Mouse (Mus musculus): ENCODE measurements around the gene Hsph1. TPM values are rescaled to one million over a fixed set of nuclear protein-coding genes. Genes with fewer than 3 reads are reported as not detected.

The Hsph1 gene
- 103 and 105 TPM in 2 replicates for polyA plus RNA-seq (2015; fragmentation: Nextera tagmentation; extraction: Ambion mirVana)

DNA sequence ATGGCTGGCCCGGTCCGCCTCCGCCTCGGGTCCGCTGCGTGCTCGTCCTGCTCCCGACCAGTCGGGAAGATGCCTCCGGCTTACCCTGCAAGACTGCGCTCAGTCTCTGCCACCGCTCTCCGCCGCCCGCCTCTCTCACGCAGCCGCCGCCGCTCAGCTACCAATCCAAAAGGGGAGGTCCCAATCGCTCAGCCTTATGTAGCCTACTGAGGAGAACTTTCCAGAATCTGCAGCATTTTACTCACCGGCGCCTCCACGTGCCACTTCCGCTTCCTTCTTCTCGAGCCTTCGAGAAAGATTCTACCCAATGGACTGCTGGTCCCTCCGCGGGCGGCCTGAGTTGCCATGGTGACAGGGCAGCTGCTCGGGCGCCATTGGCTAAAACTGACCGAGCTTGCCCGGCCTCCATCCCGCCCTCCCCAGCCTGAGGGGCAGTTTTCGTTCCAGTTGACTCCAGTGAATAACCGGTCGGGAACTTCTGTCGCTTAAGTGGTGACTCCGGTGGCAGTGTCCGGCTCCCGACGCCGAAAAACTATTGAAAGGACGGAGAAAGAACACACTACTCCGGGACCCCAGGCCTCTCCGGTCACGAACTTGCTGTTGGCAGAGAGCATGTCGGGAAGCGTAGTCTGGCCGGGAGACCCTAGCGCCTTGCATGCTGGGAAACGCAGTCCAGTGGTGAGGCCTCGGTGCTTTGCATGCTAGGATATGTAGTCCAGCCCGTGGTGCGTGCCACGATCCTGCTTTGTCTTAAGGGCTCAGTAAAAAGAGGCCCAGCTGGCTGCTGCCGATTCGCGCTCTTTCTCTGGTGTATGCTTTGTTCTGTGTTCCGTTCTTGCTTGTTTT lies at the start of gene Hsph1:
Gene Hsph1, minus strand, starts transcription at position 302 of the 846 bp plus-strand sequence.
- H3K4me3 ChIP-seq = peak within 1 kb of the TSS; percentile 61
- peak within 1 kb of the TSS; percentile 89 for H3K4me2 ChIP-seq
- ATAC-seq (replicated peaks) = peak; percentile 99
- H3K4me1 ChIP-seq = peaks cover 26% of the 10 kb centered on the region
- H3K9me3 ChIP-seq = no peaks in the 10 kb centered on the region
- no peaks in the 10 kb centered on the region for H3K27me3 ChIP-seq (replicated peaks)
- under 1% methylated on average over 60 of the region's 60 CpGs for WGBS
- H3K36me3 ChIP-seq (replicated peaks) = peaks cover 5% of the 10 kb centered on the region
- peak within 1 kb of the TSS; percentile 85 for H3K27ac ChIP-seq
- H3K9ac ChIP-seq = peak within 1 kb of the TSS; percentile 64

DNA sequence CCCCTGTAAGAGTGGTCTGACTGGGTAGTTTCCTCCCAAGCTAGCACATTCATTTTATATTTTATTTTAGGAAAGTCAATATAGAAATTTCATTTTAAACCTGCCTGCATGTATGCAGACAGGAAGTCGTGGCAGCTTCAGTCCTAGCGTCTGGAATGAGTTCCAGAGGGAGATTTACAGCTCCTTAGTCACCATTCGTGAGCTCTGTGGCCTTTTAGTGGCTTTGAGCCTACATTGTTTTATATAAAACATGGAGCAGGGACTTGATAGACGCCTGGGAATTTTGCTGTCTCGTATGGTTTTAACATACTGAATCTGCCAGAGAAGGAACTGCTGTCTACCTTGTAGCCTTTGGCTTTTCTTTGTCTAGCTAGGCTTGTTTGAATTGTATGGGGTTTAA lies 44.8 kb upstream of the Hsph1 start:
- Histone ChIP-seq H3K4me1 (peaks cover 15% of the 10 kb centered on the region), H3K27ac (no peak overlapping the region), H3K4me2 (no peak overlapping the region), H3K27me3 (replicated peaks) (no peaks in the 10 kb centered on the region), H3K9me3 (no peaks in the 10 kb centered on the region), H3K9ac (no peak overlapping the region), H3K36me3 (replicated peaks) (no peaks in the 10 kb centered on the region), H3K4me3 (no peak overlapping the region)
- WGBS = 80% methylated on average over 5 of the region's 5 CpGs
- no peak for ATAC-seq (replicated peaks)

DNA sequence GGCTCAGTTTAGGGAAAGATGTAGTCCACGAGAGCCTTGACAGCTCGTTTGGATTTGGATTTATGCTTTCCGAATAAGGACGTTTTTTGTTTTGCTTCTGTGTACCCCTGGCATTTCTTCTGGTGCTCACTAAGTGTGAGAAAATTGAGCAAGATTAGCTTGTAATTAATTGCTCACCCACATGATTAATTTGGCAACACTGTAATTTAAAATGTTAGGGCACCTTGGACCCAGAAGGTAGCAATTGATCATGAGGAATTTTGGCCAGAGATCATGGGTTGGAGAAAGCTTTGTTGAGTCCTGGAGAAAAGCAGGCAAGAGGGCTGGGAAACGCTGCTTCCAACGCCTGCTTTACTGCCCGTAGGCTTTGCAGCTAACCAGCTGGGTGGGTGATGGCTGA lies 43.7 kb upstream of the Hsph1 start:
- Histone ChIP-seq H3K9me3 (no peaks in the 10 kb centered on the region), H3K27ac (no peak overlapping the region), H3K4me3 (peak overlapping the region; percentile 85; the same call in 1 of the 2 replicates), H3K4me1 (peaks cover 15% of the 10 kb centered on the region), H3K9ac (no peak overlapping the region), H3K4me2 (peak overlapping the region; percentile 87), H3K36me3 (replicated peaks) (no peaks in the 10 kb centered on the region), H3K27me3 (replicated peaks) (no peaks in the 10 kb centered on the region)
- WGBS = 59% methylated on average over 7 of the region's 7 CpGs
- ATAC-seq (replicated peaks) = no peak

DNA sequence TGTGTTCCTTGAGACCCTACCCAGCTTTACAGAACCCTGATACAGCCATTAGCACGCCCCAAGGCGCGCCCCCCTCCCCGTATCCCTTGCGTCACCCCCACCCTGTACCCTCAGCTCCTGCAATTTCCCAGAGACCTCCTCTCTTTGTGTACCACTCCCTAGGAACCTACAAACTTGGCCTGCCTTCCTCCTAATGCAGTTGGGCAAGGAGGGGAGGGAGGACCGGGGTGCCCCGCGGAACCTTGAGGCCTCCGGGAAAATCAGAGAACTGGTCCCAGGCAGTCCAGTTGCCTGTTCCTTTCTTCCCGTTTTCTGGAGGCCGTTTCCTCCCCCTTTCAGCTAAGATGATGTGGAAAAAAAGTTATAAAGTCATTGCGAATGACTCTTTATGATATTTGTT lies 43.2 kb upstream of the Hsph1 start:
- Histone ChIP-seq H3K4me3 (peak overlapping the region; percentile 85), H3K4me1 (peaks cover 15% of the 10 kb centered on the region), H3K27ac (no peak overlapping the region), H3K4me2 (peak overlapping the region; percentile 87), H3K27me3 (replicated peaks) (no peaks in the 10 kb centered on the region), H3K9ac (peak overlapping the region; percentile 64; the same call in 1 of the 2 replicates), H3K9me3 (no peaks in the 10 kb centered on the region), H3K36me3 (replicated peaks) (no peaks in the 10 kb centered on the region)
- no peak for ATAC-seq (replicated peaks)
- 6% methylated on average over 12 of the region's 12 CpGs for WGBS

DNA sequence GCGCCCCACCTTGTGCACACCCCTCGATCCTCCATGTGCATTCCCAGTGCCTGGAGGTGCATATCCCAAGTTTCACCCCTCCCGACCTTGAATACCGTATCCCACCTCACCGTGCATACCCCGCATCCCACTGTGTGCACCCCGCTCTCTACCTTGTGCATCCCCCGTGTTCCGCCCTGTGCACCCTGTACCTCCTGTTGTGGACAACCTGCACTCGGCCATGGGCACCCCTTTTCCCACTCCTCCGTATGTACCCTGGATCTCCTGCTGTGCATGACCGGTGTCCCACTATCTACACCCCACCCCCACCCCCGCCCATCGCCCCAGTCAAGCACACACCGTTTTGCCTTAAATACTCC lies 42.8 kb upstream of the Hsph1 start:
- peaks cover 15% of the 10 kb centered on the region for H3K4me1 ChIP-seq
- no peaks in the 10 kb centered on the region for H3K9me3 ChIP-seq
- ATAC-seq (replicated peaks) = peak; percentile 50
- H3K27ac ChIP-seq = 0 out of 2 replicates have a peak overlapping the region, but pooled peaks have one; percentile 0
- H3K36me3 ChIP-seq (replicated peaks) = no peaks in the 10 kb centered on the region
- H3K4me2 ChIP-seq = peak overlapping the region; percentile 87
- 2% methylated on average over 15 of the region's 15 CpGs for whole genome bisulfite sequencing
- H3K4me3 ChIP-seq = peak overlapping the region; percentile 85
- H3K27me3 ChIP-seq (replicated peaks) = no peaks in the 10 kb centered on the region
- H3K9ac ChIP-seq = peak overlapping the region; percentile 64

DNA sequence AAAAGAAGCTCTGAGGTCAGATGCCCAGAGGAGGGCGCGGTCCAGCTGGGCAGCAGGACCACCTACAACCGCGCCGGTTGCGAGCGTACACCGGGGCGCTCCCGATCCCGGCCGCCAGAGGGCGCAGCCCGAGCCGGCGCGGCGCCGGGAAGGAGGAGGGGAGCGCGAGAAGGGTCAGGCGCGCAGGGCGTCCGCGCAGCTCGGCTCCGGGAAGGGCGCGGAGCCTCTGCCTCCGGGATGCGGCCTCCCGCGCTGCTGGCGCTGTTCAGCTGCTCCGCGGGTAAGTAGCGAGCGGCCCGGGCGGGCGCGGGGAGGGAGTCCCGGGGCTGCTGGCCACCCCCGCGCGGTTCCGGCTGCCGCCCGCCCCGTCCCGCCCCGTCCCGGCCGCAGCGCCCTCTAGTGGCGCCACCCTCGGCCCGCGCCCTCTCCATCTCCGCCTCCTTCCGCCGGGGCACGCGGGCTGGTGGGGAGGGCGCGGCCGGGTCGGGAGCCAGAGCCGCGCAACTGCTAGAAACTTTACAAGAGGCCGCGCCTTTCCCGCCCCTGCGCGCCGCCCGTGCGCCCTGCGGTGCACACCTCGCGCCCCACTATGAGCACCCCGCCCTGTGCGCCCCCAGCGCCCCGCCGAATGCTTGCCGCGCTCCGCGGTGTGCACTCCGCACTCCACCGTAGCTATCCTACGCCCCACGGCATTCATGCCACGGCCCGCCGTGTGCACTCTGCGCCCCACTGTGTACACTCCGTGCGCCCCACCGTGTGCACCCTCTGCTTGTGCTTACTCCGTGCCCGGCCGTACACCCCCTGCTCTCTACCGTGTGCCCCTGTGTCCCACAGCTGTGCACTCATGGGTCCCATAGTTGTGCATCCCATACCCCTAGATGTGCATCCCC lies 42.2 kb upstream of the Hsph1 start, which contains the start of gene B3glct:
Gene B3glct, plus strand, starts transcription at position 131 of the 890 bp plus-strand sequence.
- Histone ChIP-seq H3K4me3 (peak within 1 kb of the TSS; percentile 85), H3K9me3 (no peaks in the 10 kb centered on the region), H3K27ac (peak within 1 kb of the TSS; percentile 75), H3K4me1 (peaks cover 15% of the 10 kb centered on the region), H3K4me2 (peak within 1 kb of the TSS; percentile 87), H3K9ac (peak within 1 kb of the TSS; percentile 64), H3K27me3 (replicated peaks) (no peaks in the 10 kb centered on the region), H3K36me3 (replicated peaks) (no peaks in the 10 kb centered on the region)
- WGBS = under 1% methylated on average over 84 of the region's 106 CpGs
- peak; percentile 95 for ATAC-seq (replicated peaks)

DNA sequence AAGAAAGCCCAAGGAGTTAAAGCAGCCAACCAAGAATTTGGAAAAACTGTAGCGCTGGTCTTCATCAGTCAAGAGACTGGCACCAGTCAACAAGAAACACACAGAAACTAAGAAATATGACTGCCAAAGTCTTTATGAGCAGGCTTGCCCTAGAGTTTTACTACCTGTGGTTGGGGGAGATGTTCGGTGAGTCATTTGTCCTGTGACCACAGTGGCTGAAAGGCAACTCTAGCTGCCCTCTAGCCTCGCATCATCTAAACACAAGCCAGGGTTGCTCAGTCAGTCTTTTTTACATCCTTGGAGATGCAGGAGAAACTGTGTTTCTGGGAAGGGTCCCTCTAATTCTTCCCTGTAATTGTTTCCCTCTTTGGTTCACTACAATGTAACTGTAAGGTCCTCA lies 41.0 kb upstream of the Hsph1 start:
- no peak overlapping the region for H3K27ac ChIP-seq
- H3K4me1 ChIP-seq = peaks cover 15% of the 10 kb centered on the region
- H3K27me3 ChIP-seq (replicated peaks) = no peaks in the 10 kb centered on the region
- no peak overlapping the region for H3K9ac ChIP-seq
- WGBS = 94% methylated on average over 3 of the region's 3 CpGs
- no peaks in the 10 kb centered on the region for H3K9me3 ChIP-seq
- no peak overlapping the region for H3K4me2 ChIP-seq
- no peak for ATAC-seq (replicated peaks)
- no peak overlapping the region for H3K4me3 ChIP-seq
- H3K36me3 ChIP-seq (replicated peaks) = no peaks in the 10 kb centered on the region

DNA sequence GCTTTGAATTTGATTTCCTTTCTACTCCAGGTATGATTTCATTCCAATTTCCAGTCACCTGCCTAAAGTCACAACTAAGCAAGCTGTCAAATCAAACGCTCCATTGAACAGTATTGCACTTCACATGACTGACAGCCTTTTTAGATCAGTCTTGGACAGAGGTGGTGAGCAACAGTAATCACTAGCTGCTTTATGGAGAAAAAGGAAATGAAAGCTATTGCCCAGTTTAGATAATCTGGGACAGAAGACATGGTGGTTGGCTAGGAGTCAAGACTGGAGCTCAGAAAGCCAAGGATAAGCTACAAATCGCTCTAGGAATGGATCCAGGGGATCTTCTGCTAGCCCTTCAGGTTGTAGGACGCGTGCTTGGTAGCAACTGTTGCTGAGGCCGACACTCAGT lies 27.2 kb upstream of the Hsph1 start:
- Histone ChIP-seq H3K27me3 (replicated peaks) (no peaks in the 10 kb centered on the region), H3K36me3 (replicated peaks) (no peaks in the 10 kb centered on the region), H3K27ac (no peak overlapping the region), H3K4me1 (peaks cover 5% of the 10 kb centered on the region; the same call in 1 of the 2 replicates), H3K9me3 (no peaks in the 10 kb centered on the region), H3K4me2 (no peak overlapping the region), H3K9ac (no peak overlapping the region), H3K4me3 (no peak overlapping the region)
- WGBS = 85% methylated on average over 5 of the region's 5 CpGs
- ATAC-seq (replicated peaks) = no peak

DNA sequence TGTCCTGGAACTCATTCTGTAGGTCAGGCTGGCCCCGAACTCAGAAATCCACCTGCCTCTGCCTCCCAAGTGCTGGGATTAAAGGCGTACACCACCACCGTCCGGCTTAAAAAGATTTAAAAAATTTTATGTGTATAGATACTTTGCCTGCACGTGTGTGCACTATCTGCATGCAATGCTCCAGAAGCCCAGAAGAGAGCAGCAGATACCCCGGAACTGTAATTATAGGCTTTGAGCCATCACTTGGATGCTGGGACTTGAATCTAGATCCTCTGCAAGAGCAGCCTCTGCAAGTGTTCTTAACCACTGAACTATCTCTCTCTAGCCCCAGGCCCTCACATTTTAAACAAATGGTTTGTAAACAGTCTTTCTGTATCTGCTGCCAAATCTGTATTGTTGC lies 26.8 kb upstream of the Hsph1 start:
- no peaks in the 10 kb centered on the region for H3K9me3 ChIP-seq
- H3K9ac ChIP-seq = no peak overlapping the region
- no peaks in the 10 kb centered on the region for H3K27me3 ChIP-seq (replicated peaks)
- no peaks in the 10 kb centered on the region for H3K36me3 ChIP-seq (replicated peaks)
- no peak overlapping the region for H3K4me3 ChIP-seq
- H3K4me1 ChIP-seq = peaks cover 5% of the 10 kb centered on the region; the same call in 1 of the 2 replicates
- no peak for ATAC-seq (replicated peaks)
- WGBS = 93% methylated on average over 6 of the region's 6 CpGs
- H3K27ac ChIP-seq = no peak overlapping the region
- H3K4me2 ChIP-seq = no peak overlapping the region

DNA sequence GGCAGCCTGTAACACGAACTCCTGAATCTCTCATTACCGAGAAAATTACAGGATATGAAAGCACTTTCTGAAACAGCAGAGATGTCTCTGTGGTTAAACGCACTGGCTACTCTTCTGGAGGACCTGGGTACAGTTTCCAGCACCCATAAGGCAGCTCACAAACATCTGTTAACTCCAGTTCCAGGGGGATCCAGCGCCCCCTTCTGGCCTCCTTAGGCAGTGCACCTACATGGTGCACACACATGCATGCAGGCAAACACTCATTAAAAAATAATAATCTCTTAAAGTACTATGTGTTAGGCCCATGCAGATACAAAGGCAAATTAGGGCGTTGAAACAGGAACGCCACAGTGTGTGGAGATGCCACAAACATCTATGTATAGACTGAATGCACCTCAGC lies 25.3 kb upstream of the Hsph1 start:
- Histone ChIP-seq H3K36me3 (replicated peaks) (no peaks in the 10 kb centered on the region), H3K9me3 (no peaks in the 10 kb centered on the region), H3K4me2 (no peak overlapping the region), H3K4me3 (no peak overlapping the region), H3K4me1 (peaks cover 5% of the 10 kb centered on the region; the same call in 1 of the 2 replicates), H3K9ac (no peak overlapping the region), H3K27ac (no peak overlapping the region), H3K27me3 (replicated peaks) (no peaks in the 10 kb centered on the region)
- 90% methylated on average over 6 of the region's 6 CpGs for whole genome bisulfite sequencing
- ATAC-seq (replicated peaks) = no peak

DNA sequence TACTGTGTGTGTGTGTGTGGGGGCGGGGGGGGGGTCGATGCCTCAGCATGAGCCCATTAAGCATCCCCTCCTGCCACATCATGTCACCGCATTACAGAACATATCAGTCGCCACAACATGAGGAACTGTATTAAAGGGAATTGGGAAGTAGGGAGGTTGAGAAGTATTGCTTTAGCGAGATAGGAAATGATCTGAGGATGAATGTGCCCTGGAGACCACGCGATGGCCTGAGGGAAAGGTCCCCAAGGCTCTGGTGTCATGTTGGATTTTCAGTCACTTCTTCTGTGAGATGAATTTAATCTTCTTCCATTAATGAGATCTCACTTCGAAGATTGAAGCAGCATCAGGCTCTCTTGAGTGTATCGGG lies 23.2 kb upstream of the Hsph1 start:
- Histone ChIP-seq H3K9me3 (no peaks in the 10 kb centered on the region), H3K36me3 (replicated peaks) (no peaks in the 10 kb centered on the region), H3K27me3 (replicated peaks) (no peaks in the 10 kb centered on the region), H3K9ac (no peak overlapping the region), H3K4me2 (no peak overlapping the region), H3K27ac (no peak overlapping the region), H3K4me3 (no peak overlapping the region), H3K4me1 (peaks cover 5% of the 10 kb centered on the region; the same call in 1 of the 2 replicates)
- ATAC-seq (replicated peaks) = no peak
- 48% methylated on average over 9 of the region's 9 CpGs for WGBS

DNA sequence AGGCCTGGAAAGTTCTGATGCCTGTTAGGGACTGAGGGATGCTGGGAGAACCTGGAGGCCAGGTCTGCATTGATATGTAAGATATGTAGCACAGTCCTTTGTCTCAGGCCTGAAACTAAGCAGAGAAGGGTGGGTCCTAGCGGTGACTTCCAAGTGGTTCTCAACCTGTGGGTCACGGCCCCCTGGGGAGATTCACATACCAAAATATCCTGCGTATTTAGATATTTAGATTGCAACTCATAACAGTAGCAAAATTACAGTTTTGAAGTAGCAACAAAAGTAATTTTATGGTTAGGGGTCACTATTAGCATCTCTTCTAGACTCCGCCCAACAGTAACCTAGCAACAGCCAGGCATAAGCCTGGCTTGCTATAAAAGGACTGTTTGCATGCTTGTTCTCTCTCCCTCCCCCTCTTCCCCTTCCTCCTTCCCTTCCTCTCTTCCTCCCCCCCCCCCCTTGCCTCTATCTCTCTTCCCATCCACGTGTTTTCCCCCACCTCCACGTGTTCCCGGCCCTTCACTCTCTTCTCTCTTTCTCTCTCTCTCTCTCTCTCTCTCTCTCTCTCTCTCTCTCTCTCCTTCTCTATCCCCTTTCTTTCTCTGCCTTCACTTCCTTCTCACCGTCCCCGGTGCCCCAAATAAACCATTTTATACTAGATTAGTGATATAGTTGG lies 22.7 kb upstream of the Hsph1 start:
- Histone ChIP-seq H3K4me2 (no peak overlapping the region), H3K4me3 (no peak overlapping the region), H3K27ac (no peak overlapping the region), H3K36me3 (replicated peaks) (no peaks in the 10 kb centered on the region), H3K9ac (no peak overlapping the region), H3K9me3 (no peaks in the 10 kb centered on the region), H3K27me3 (replicated peaks) (no peaks in the 10 kb centered on the region), H3K4me1 (peaks cover 5% of the 10 kb centered on the region; the same call in 1 of the 2 replicates)
- ATAC-seq (replicated peaks) = no peak
- WGBS = 55% methylated on average over 9 of the region's 9 CpGs

All from midbrain, embryonic 15.5 days (tissue).